Mouse (Mus musculus): ENCODE measurements at regions not wholly inside any gene's neighbourhood (a gene's known extent, or its start where the extent isn't known, plus 50 kb on each side); places are given as distances from the start of the nearest gene placed in this dataset.

- no peak for TF ChIP-seq NANOG (IDR thresholded peaks at IDR 0.05; ENCODE audit: borderline replicate concordance, low read length)
- no peak for TF ChIP-seq CTCF (conservative IDR thresholded peaks at IDR 0.05; ENCODE audit: low read length)
Measured at GRCm38 (mm10) chr13:46104971-46105370, 140.2 kb upstream of the Atxn1 start.
